Mouse (Mus musculus) embryonic facial prominence, embryonic 14.5 days (tissue): Measurements from ENCODE around the gene Podxl. TPM values are rescaled to one million over a fixed set of nuclear protein-coding genes. Genes with fewer than 3 reads are reported as not detected.

Source experiments
- ATAC-seq: fragments of 200-750 bp; cut with Nextera tagmentation; 2 replicates; pipeline ENCODE4 v1.8.0; 2017; ENCODE audit warnings: low read depth, moderate number of reproducible peaks, moderate TSS enrichment
- DNase-seq: peaks from one replicate; pipeline ENCODE4 v3.0.0-alpha.2; 2015; ENCODE audit warnings: low spot score
- H3K27ac ChIP-seq: fragments of 300-500 bp; sonication (generic); replicated peaks from 2 replicates; pipeline ENCODE4 v1.5.1; 2014; ENCODE audit warnings: low read depth, mild to moderate bottlenecking, low read length, moderate library complexity
- H3K27me3 ChIP-seq: fragments of 300-500 bp; sonication (generic); replicated peaks from 2 replicates; pipeline ENCODE4 v1.6.1; 2014; ENCODE audit warnings: low read length; ENCODE audit not compliant: control insufficient read depth, insufficient read depth
- H3K36me3 ChIP-seq: fragments of 300-500 bp; sonication (generic); 2 replicates; pipeline ENCODE4 v1.6.1; 2014; ENCODE audit warnings: low read length, mixed read lengths; ENCODE audit not compliant: control insufficient read depth, insufficient read depth
- H3K4me1 ChIP-seq: fragments of 300-500 bp; sonication (generic); 2 replicates; pipeline ENCODE4 v1.6.1; 2014; ENCODE audit warnings: antibody characterized with exemption, low read length; ENCODE audit not compliant: control insufficient read depth, insufficient read depth
- H3K4me2 ChIP-seq: fragments of 300-500 bp; sonication (generic); 2 replicates; pipeline ENCODE4 v1.6.1; 2014; ENCODE audit warnings: low read depth, mild to moderate bottlenecking, low read length, moderate library complexity, mixed read lengths
- H3K4me3 ChIP-seq: fragments of 300-500 bp; sonication (generic); 2 replicates; pipeline ENCODE4 v1.5.1; 2014; ENCODE audit warnings: low read depth, mild to moderate bottlenecking, low read length
- H3K9ac ChIP-seq: fragments of 300-500 bp; sonication (generic); 2 replicates; pipeline ENCODE4 v1.6.1; 2014; ENCODE audit warnings: low read depth, mild to moderate bottlenecking, low read length, moderate library complexity, mixed read lengths
- H3K9me3 ChIP-seq: fragments of 300-500 bp; sonication (generic); 2 replicates; pipeline ENCODE4 v1.6.1; 2016; ENCODE audit warnings: low read length; ENCODE audit not compliant: control insufficient read depth
- WGBS: fragments of 180-500 bp; shearing (Covaris S2); extraction: QIAGEN DNeasy Blood & Tissue Kit; methylation state at CpG from one replicate; pipeline ENCODE4 v1.1.7; 2014; 5-methylcytosine and 5-hydroxymethylcytosine counted together
- polyA plus RNA-seq: library from polyadenylated mRNA; unstranded; fragments of >200 nt; fragmentation: Nextera tagmentation; extraction: Ambion mirVana; gene quantifications from 2 replicates; pipeline ENCODE4 v1.2.1, GENCODE M21; 2014

Podxl gene
- polyA plus RNA-seq, 1 experiment from 2014 or later: 7.6 TPM

GRCm38 (mm10) chr6:31523657-31524056 is 40.1 kb downstream of the Podxl start:
- Histone ChIP-seq H3K27me3 (no peaks in the 10 kb centered on the region), H3K4me1 (no peaks in the 10 kb centered on the region), H3K9me3 (no peaks in the 10 kb centered on the region), H3K36me3 (no peaks in the 10 kb centered on the region), H3K4me3 (no peak overlapping the region), H3K9ac (no peak overlapping the region), H3K27ac (no peak overlapping the region), H3K4me2 (no peak overlapping the region)
- WGBS: 92% methylated on average over 4 of the region's 4 CpGs
- DNase-seq: no peak
- no peak for ATAC-seq

GRCm38 (mm10) chr6:31523039-31523438 is 40.7 kb downstream of the Podxl start:
- no peak overlapping the region for H3K27ac ChIP-seq
- DNase-seq: no peak

DNA sequence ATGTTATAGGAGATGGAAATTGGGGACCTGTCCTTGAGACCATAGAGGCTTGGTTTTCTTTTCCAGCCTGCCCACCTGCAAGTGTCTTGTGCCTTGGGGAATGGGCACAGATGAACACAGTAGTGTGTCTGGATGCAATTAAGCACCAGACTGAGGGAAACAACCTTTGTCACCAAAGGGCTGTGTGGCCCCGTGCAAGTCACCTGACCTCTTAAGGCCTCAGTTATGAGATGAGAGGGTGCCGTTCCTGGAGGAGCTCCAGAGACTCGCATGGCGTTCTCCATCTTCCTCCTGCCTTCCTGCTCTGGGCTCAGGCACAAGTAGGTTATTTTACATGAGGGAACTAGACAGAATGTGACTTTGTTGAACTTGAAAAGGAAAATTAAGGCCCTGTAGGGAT is 41.3 kb downstream of the Podxl start:
- ATAC-seq (no peak), DNase-seq (no peak)
- Histone ChIP-seq H3K9ac (no peak overlapping the region), H3K9me3 (no peaks in the 10 kb centered on the region), H3K27ac (no peak overlapping the region), H3K4me1 (no peaks in the 10 kb centered on the region), H3K36me3 (no peaks in the 10 kb centered on the region), H3K4me2 (no peak overlapping the region), H3K4me3 (no peak overlapping the region), H3K27me3 (no peaks in the 10 kb centered on the region)
- 56% methylated on average over 4 of the region's 4 CpGs for WGBS

More at GRCm38 (mm10) chr6:31523039-31523438, 40.7 kb downstream of the Podxl start:
- Histone ChIP-seq H3K4me2 (no peak overlapping the region), H3K36me3 (no peaks in the 10 kb centered on the region), H3K27me3 (no peaks in the 10 kb centered on the region), H3K9me3 (no peaks in the 10 kb centered on the region), H3K4me3 (no peak overlapping the region), H3K9ac (no peak overlapping the region), H3K4me1 (no peaks in the 10 kb centered on the region)
- ATAC-seq: no peak
- 41% methylated on average over 5 of the region's 5 CpGs for WGBS

GRCm38 (mm10) chr6:31521491-31522355 is 42.1 kb downstream of the Podxl start:
- no peak overlapping the region for H3K9ac ChIP-seq
- DNase-seq (no peak), ATAC-seq (no peak)
- 89% methylated on average over 8 of the region's 8 CpGs for WGBS
- no peak overlapping the region for H3K27ac ChIP-seq
- no peaks in the 10 kb centered on the region for H3K9me3 ChIP-seq
- H3K4me3 ChIP-seq: no peak overlapping the region
- H3K4me1 ChIP-seq: no peaks in the 10 kb centered on the region
- H3K4me2 ChIP-seq: no peak overlapping the region
- no peaks in the 10 kb centered on the region for H3K27me3 ChIP-seq
- no peaks in the 10 kb centered on the region for H3K36me3 ChIP-seq

DNA sequence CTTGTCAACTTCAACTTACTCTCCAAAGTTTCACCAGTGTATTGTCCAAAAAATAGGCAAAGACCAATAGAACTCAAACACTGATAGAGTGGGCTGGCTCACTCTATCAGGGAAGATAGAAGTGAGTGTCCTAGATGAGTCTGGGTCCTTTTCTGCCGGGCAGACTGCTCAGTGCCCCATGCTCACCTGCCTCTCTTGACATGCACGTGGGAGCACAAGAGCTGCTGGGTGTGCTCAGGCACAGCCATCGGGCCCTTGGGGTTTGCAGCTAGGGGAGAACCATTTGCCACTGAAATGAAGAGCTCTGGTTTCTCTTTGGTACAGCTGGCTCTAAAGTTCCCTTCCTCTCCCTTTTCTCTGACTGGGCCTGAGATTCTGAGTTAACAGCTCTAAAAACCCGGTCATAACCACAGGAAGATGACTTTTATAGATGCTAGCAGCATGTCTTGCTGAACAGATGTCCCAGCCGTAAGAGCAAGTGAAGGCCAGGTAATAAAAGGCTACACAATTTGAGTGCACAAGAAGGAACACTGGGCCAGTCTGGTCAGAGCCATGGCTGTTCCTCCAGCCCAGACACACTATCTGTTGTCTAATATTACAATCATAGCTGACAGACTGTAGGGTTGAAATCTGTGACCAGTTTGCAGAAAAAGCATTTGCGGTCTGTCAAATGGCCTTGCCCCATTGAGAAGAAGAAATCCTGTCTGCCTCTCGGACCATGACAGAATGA is 43.1 kb downstream of the Podxl start:
- DNase-seq: no peak
- no peak overlapping the region for H3K4me2 ChIP-seq
- no peaks in the 10 kb centered on the region for H3K9me3 ChIP-seq
- H3K27ac ChIP-seq: no peak overlapping the region
- H3K27me3 ChIP-seq: no peaks in the 10 kb centered on the region
- WGBS: 69% methylated on average over 7 of the region's 7 CpGs
- no peak overlapping the region for H3K9ac ChIP-seq
- no peak for ATAC-seq
- H3K4me3 ChIP-seq: no peak overlapping the region
- H3K36me3 ChIP-seq: no peaks in the 10 kb centered on the region
- H3K4me1 ChIP-seq: no peaks in the 10 kb centered on the region

DNA sequence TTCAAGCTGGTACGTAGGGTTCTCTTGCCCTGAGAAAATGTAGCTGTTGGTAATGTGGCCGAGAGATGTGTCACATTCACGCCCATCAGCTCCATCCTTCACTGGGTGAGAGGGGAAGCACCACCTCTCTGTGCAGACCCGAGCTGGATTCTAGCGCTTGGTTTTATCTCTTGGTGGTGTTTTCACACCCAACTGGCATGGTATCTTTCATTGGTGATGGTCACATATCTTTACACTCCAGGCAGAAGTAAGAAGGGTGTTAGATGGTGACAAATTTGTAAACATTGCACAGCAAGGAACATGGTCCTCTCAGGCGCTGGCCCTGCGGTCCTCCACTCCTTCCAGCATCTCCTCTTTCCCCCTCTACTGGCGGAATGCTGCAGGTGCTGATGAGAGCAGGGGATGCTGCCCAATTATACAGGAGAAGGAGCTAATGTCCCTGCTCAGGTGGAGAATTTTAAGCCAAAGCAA is 44.7 kb downstream of the Podxl start:
- ATAC-seq (no peak), DNase-seq (no peak)
- Histone ChIP-seq H3K27me3 (no peaks in the 10 kb centered on the region), H3K9ac (no peak overlapping the region), H3K27ac (no peak overlapping the region), H3K4me2 (no peak overlapping the region), H3K4me3 (no peak overlapping the region), H3K36me3 (no peaks in the 10 kb centered on the region; the same call in 1 of the 2 replicates), H3K4me1 (no peaks in the 10 kb centered on the region), H3K9me3 (no peaks in the 10 kb centered on the region)
- WGBS: 79% methylated on average over 8 of the region's 8 CpGs

GRCm38 (mm10) chr6:31518338-31518698 is 45.5 kb downstream of the Podxl start:
- H3K9me3 ChIP-seq: no peaks in the 10 kb centered on the region
- H3K4me2 ChIP-seq: no peak overlapping the region
- H3K4me3 ChIP-seq: no peak overlapping the region
- 88% methylated on average over 2 of the region's 2 CpGs for WGBS
- no peak overlapping the region for H3K27ac ChIP-seq
- H3K27me3 ChIP-seq: no peaks in the 10 kb centered on the region
- no peaks in the 10 kb centered on the region for H3K4me1 ChIP-seq
- no peak overlapping the region for H3K9ac ChIP-seq
- DNase-seq (no peak), ATAC-seq (no peak)
- no peaks in the 10 kb centered on the region; the same call in none of the 2 replicates for H3K36me3 ChIP-seq

- H3K9me3 ChIP-seq: no peaks in the 10 kb centered on the region
- no peak overlapping the region for H3K9ac ChIP-seq
- DNase-seq (no peak), ATAC-seq (no peak)
- no peaks in the 10 kb centered on the region; the same call in none of the 2 replicates for H3K36me3 ChIP-seq
- H3K27ac ChIP-seq: no peak overlapping the region
- H3K4me3 ChIP-seq: no peak overlapping the region
- no peak overlapping the region for H3K4me2 ChIP-seq
- WGBS: 82% methylated on average over 9 of the region's 9 CpGs
- no peaks in the 10 kb centered on the region for H3K27me3 ChIP-seq
- no peaks in the 10 kb centered on the region for H3K4me1 ChIP-seq
These were observed 46.0 kb downstream of the Podxl start for GRCm38 (mm10) chr6:31517681-31518337.
